Mouse (Mus musculus): ENCODE data around the gene Ankrd13b.

Ankrd13b gene

DNA sequence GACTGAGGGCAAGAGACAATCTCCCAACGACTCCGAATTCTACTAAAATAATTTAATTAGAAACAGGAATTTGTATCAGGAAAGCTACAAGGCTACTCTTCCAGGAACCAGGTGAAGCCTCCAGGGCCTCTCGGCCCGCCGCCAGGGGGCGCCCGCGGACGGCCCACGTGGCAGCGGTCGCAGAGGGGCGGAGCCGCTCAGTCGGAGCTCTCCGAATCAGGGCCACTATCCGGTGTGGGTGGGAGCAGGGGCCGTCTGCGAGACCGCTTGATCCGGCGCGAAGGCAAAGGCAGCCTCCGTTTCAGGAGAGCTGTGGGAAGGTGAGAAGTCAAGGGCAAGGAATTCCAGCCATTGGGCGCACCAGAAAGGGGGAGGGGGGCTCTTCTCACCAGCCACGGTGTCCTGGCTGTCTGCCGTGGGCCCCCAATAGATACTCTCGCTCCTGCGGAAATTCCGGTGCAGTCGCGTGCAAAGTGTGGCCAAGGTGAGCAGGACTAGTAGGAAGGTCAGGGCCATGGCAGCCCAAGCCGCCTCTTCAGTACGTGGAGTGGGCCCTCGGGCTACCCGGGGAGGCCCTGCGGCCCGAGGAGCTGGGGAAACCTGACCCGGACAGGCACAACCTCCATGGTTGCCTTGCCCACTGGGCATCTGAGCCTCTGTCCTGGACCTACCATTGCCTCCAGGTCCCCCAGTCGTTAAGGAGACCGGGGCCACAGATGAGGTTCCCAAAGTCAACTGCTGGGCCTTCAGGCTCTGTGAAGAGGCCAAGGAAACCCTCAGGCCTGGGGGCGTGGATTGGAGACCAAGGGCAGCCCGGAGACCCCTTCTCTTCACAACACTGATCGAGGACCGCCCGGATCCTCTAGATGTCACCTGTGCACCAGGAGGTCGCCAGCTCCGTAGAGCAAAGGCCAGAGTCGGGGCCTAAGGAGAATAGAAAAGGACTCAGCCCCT is 18.9 kb upstream of the Ankrd13b start:
- DNase-seq (ENCODE audit: low read depth, low spot score): peak; percentile 77

DNA sequence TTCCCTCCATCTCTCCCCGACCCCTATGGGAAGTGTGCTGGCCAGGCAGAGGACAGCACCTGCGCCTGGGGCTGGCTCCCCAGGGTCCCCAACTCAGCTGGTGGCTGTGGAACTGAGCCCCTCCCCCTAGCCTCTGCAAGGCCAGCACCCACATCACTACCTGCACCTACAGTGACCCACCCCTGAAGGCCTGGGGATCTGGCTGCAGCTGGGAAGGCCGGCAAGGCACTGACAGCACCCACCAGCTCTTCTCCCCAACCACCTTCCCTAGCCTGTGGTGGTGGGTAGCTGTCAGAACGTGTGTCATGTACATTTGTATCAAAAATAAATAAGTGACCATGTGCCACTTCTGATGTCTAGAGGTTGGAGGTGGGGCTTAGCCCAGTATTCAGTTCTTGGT is 17.9 kb upstream of the Ankrd13b start:
- no peak for DNase-seq (ENCODE audit: low read depth, low spot score)

DNA sequence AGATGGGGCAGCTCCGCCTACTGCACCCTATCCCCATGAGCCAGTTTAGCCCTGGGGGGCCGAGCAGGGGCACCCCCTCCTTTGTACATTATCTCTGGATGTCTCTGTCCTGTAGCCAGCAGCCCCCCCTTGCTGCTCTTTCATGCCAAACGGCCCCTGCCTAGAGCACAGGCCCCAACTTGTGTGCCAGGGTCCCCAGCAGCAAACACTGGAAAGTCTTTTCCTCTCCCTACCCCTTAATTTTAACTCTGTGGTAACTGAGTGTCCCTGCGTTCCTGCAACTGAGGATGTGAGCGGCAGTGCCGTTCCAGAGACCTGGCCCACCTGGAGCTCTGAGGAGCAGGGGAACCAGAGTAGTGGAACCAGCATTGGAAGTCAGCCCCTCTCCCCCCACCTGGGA is 17.5 kb upstream of the Ankrd13b start:
- DNase-seq (ENCODE audit: low read depth, low spot score): no peak

DNA sequence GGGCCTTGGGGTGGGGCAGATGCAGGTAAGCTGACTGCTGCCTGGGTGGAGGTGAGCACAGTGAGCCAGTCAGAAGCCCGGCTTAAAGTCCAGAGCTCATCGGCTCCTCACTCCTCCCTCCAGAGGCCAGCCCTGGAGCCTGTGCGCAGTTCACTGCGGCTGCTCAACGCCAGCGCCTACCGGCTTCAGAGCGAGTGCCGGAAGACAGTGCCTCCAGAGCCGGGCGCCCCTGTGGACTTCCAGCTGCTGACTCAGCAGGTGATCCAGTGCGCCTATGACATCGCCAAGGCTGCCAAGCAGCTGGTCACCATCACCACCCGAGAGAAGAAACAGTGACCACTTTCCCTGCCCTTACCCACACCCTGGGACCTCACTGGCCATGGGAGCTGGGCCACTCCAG is 16.8 kb upstream of the Ankrd13b start:
- DNase-seq (ENCODE audit: low read depth, low spot score): no peak

DNA sequence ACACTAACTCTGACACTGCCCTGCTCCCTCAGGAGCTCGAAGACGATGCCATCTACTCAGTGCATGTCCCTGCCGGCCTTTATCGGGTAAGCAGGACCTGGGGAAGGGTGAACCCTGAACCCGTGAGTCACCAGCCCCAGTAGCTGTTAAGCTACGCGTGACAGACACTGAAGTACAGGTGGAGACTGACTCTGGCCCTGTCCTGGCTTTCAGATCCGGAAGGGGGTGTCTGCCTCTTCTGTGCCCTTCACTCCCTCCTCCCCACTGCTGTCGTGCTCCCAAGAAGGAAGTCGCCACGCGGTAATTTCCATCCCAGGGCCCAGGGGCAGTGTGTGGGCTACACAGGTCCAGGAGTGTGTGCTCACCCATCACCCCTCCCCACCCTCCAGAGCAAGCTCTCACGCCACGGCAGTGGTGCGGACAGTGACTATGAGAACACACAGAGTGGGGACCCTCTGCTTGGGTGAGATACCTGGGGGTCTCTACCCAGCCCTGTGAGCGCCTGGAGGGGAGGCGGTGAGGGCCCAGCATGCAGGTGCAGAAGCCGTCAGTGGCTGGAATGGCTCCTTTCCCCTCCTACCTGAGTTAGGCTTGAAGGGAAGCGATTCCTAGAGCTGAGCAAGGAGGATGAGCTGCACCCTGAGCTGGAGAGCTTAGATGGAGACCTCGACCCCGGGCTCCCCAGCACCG is 16.0 kb upstream of the Ankrd13b start:
- no peak for DNase-seq (ENCODE audit: low read depth, low spot score)

DNA sequence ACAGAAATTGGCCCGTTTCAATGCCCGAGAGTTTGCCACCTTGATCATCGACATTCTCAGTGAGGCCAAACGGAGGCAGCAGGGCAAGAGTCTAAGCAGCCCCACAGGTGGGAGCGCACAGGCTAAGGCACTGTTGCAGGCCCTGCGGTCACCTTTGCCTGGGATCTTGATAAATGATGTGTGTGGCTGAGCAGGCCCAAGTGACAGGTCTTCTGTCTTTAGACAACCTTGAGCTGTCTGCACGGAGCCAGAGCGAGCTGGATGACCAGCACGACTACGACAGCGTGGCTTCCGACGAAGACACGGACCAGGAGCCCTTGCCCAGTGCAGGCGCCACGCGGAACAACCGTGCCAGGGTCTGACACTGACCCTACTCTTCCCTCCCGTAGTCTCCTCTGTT is 14.9 kb upstream of the Ankrd13b start:
- no peak for DNase-seq (ENCODE audit: low read depth, low spot score)

DNA sequence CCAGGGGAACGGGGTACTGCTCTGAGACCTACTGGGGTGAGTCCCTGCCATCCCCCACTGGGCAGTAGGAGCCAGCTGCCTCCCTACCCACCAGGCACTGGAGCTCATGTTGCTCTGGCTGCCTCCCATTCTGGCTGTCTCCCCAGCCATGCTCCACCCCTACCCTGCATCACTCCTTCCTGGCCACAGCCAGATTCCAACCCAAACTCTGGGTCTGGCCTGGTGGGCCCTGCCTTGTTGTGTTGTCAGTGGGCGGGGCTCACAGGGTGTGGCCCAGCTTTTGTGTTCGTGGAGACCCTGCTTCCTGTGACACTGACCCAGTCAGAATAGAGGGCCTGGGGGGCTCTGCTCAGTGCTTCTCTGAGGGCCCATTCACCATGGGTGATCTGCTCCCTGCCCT is 14.0 kb upstream of the Ankrd13b start:
- DNase-seq (ENCODE audit: low read depth, low spot score): no peak

DNA sequence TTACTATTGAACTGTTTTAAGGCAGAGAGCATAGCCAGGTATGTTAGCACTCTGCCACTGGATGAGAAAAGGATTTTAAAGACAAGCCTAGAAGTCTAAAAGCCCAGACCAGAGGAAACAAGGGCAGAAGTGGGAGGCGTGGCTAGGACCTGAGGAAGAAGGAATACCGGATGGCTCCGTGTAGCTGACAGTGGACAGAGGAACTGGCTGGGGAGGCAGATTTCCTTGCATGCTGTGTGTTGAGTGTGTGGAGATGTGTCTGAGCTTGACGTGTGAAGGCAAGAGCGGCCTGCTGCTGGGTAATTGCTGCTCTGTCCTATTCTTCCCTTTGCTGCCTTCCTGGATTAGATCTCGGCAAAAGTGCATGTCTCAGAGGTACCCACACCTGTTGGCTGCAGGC is 13.0 kb upstream of the Ankrd13b start:
- DNase-seq (ENCODE audit: low read depth, low spot score): no peak

DNA sequence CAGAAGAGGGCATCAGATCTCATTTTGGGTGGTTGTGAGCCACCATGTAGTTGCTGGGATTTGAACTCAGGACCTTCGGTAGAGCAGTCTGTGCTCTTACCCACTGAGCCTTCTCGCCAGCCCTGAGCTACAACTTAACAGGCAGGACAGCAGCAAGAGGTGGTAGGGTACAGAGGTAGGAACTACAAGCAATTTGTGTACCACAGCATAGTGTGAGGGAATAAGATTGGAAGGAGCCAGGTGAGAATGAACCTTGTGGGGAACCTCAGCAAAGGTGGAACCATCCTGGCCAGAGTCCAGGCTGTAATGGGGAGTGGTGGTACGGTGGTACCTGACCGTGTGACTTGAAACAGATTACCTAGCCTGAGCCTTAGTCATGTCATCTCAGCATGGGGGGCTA is 12.5 kb upstream of the Ankrd13b start:
- no peak for DNase-seq (ENCODE audit: low read depth, low spot score)

DNA sequence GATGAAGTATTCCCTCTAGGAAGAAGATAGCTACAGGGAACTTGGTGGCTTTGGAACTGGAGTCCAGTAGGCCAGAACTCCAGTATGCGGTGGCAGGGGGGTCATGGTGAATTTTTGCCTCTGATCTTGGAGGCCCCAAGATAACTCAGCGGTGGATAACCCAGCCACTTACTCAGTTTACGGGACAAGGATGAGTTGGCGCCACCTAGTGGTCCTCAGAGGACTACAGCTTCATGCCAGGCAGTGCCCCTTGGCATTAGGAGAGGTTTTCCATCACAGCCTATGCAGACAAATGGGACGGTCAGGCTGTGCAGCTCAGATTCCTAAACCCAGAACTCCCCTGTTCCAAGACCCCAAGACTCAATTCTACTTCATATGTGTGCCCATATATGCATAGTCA is 11.9 kb upstream of the Ankrd13b start:
- DNase-seq (ENCODE audit: low read depth, low spot score): peak; percentile 68

DNA sequence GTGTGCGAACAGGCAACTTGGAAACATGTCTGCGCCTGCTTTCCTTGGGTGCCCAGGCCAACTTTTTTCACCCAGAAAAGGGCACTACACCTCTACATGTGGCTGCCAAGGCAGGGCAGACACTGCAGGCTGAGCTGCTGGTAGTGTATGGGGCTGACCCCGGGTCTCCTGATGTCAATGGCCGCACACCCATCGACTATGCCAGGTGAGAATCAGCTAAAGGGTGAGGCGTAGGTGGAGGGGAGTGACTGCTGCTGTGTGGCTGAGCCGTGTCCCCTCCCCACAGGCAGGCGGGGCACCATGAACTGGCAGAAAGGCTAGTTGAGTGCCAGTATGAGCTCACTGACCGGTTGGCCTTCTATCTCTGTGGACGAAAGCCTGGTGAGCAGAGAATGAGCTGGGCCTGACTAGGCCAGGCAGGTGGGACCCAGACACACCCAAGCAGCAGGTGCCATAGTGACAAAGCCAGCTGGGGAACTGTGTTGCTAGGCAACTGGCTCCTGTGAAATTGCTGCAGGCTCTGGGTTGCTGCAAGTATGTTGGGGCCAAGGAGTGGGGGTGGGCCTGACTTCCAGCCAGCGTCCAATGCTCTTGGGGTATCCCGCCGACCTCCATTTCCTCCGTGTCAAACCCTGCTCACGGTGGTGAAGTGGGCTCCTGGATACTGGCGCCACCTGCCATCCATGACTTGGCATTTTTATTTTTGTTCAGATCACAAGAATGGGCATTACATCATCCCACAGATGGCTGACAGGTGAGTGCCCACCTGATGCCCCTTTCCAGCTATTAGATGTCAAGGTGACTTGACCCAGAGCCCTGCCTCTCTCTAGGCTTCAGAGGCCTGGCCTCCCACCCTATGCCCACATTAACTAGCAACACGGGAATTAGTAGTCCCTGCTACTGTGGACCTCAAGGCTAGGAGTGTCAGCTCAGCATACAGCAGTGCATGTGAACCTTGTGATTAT is 11.2 kb upstream of the Ankrd13b start:
- DNase-seq (ENCODE audit: low read depth, low spot score): no peak

DNA sequence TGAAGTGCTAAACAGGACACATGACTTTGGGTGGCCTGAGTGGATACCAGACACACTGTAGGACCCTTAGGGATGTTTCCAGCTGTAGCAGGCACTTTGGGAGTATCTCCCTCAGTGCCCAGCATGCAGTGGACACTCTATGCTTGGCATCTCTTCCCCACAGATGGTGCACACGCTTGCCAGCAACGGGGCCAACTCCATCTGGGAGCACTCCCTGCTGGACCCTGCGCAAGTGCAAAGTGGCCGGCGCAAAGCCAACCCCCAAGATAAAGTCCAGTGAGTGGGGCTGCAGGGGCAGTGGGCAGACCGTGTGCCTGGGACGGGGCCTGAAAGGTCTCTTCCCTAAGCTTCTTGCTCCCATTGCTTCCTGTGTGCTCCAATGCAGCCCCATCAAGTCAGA is 9.9 kb upstream of the Ankrd13b start:
- DNase-seq (ENCODE audit: low read depth, low spot score): no peak

DNA sequence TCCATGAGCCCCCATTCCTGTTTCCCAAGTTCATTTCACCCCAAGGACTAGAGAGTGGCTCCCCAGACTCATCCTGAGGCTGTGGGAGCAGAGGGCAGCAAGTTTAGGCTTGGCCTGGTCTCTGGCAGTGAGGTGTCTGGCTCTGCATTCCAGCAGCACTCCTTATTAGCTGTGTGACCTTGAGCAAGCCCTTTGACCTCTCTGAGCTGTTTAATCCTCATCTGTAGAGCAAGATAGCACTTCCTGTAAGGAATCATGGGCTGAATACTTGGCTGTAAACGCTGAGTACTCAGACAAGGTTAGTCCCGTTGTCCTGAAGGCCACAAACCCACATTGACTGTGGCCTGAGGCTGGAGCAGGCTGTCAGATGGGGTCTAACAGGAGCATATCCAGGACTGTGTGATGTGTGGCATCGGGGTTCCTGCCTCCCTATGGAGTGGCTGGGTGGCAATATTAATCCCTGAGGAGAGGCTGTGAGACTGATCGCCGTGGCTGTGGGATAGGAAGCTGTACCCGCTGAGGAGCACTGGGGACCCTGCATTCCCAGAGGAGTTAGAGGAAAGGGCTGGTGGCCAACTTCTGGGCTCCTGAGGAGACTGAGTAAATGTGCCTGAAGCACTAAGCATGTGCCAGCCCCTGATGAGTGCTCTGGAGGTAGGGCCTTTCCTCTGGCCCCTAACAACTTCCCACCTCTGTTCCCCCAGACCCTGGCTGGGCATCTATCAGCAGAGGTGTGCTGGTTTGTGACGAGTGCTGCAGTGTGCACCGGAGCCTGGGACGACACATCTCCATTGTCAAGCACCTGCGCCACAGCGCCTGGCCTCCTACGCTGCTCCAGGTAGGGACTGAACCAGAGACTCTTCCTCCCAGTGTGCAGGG is 9.0 kb upstream of the Ankrd13b start:
- DNase-seq (ENCODE audit: low read depth, low spot score): no peak

DNA sequence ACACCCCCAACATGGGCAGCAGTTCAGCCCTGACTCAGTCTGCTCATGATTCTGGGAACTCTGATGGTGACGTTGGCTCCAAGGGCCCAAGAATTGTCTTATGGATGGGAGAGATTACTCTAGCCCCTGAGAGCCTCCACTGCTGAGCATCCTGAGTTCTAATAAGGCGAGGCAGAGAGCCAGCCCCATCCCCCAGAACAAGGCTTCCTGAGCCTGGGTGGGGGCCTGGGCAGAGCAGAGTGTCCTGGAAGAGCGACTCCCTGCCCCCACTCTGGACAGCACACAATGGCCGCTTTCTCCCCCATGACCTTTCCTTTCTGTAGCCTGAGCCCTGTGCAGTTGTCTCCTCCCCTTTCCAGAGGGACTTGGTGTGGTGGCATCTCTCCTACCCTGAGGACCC is 8.4 kb upstream of the Ankrd13b start:
- no peak for DNase-seq (ENCODE audit: low read depth, low spot score)

DNA sequence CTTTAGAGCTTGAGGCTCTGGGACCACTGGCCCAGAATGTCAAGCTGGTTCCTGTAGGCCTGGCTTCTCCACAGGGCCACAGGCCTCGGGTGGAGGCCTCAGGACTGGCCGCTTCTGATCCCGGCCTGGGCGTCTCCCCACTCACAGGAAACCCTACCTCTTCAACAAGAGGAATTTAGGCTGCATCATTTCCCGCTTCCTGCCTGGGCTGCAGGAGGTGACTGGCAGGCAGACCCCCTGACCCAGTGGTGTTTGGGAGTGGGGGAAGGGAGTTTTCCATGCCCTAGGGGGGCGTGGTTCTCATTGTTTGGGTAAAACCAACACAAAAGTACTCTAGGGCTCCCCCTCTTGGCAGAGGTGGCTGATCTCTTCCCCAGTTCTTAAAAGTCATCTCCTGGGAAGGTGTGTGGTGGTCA is 7.9 kb upstream of the Ankrd13b start:
- no peak for DNase-seq (ENCODE audit: low read depth, low spot score)

DNA sequence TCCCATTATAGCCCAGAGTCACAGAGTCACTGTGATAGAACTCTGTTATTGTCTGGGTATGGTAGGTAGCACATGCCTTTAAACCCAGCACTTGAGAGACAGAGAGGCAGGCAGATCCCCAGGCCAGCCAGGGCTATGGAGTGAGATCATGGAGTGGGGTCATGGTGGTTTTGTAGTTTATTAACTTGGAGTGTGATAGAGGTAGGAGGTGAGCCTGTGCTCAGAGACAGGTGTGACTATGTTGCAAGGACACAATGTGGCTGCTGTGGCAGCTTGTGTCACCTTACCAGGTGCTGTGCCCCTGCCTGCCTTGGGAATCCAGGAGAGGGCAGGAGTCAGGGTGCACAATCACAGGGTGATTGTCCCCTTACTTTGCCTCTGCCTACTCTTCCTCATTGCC is 6.0 kb upstream of the Ankrd13b start:
- DNase-seq (ENCODE audit: low read depth, low spot score): no peak

DNA sequence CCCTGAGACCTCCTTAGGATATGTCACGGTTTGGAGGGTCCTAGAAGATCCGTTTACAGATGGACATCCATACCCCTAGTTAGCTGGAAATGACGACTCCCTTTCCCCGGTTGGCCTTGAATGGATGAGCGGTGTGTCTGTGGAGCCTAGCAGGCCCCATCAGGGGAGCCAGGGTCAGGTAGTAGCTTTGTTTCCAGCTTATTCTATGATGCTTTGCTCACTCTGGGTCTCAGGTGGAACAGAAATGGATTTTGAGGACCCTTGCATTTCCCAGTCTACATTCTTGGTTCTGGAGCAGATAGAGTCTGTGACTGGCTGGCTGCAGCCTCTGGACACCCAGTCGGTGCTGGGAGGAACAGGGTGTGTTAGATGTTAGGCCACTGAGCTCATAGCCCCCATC is 5.3 kb upstream of the Ankrd13b start:
- DNase-seq (ENCODE audit: low read depth, low spot score): no peak

DNA sequence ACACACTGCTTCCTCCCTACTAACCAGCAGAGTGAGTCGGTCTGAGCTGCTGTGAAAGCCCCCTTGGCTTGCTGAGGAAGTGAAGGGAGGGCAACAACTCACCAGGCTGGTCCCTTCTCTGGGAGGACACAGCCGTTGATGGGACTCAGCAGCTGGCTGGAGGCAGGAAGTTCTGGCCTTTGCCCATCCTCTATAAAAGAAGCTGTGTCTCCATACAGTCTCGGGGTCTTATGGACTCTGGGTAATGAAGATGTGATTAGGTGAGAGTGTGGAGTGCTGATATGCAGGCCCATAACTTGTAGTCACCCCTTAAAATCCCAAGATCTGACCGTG is 4.8 kb upstream of the Ankrd13b start:
- DNase-seq (ENCODE audit: low read depth, low spot score): no peak

DNA sequence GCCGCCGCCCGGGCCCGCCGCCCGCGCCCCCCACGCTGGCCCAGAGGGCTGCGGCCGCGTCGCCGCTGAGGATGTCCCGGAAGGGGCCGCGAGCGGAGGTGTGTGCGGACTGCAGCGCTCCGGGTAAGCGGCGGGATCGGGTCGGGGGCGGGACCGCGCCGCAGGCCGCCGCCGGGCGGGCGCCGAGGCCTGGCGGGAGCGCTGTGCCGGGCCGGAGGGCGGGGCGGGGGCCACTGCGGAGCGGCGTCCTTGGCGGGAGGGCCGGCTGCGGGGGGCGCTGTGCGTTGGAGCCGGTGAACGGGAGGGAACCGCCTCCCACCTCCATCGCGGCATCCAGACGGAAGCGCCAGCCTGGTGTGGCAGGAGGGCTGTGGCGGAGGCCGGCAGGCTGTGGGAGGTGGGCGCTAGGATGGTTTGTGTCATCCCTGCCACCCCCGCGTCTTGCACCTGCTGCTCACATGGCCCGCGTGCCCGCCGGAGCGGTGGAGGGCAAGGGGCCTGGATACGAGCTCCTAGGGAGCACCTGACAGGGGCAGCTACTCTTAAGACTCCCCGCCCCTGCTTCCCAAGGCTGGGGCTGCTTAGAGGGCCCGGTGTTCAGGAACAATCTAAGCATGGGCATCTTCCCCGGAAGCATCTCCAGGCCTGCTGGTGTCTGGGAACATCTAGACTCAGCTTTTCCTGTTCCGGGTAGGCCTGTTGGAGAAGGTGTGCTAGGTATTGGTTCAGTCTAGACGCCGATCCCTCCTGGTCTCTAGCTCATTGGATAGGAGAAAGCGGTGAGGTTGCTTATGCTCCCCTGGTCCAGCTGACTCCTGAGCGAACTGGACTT is 4.2 kb upstream of the Ankrd13b start, which contains the start of gene Git1:
Git1 (plus strand) TSS at position 51 of the 832 bp plus-strand sequence.
- DNase-seq (ENCODE audit: low read depth, low spot score): no peak

DNA sequence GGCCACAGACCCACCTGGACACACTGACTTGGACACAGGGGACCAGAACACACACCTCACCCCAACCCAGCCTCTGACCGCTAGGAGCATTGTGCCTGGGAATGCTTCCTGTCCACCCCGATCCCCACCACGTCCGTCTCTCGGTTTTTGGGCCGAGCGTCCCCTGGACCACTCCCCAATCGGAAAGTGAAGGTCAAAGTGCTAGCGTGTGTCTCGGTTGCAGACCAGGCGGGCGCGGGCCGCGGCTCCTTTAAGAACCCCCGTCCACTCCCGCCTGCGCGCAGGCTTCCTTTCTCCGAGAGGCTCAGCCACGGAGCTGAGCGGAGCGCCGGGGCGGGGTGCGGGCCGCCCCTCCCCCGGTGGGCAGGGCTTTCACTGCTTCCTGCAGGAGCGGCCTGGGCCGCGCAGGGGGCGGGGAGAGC is 3.4 kb upstream of the Ankrd13b start:
- DNase-seq (ENCODE audit: low read depth, low spot score): peak; percentile 70
